Mouse (Mus musculus): ENCODE results near the gene Tff2.

GRCm38 (mm10) chr17:31094781-31095180, 49.3 kb downstream of the Tff2 start:
- TF ChIP-seq CTCF (IDR thresholded peaks at IDR 0.05; ENCODE audit: low read depth) (no peak), EP300 (IDR thresholded peaks at IDR 0.05; ENCODE audit: low read depth) (no peak)

Data from liver, postnatal 0 days (tissue).